Mouse (Mus musculus) neural tube, embryonic 14.5 days (tissue): Measurements from ENCODE around the gene Cd28. TPM values are rescaled to one million over a fixed set of nuclear protein-coding genes. Genes with fewer than 3 reads are reported as not detected.

Experiments used
- ATAC-seq: fragments of 200-750 bp; cut with Nextera tagmentation; 2 replicates; pipeline ENCODE4 v1.8.0; 2017; ENCODE audit warnings: low read depth, mild to moderate bottlenecking, moderate TSS enrichment, moderate library complexity
- H3K27ac ChIP-seq: fragments of 300-500 bp; sonication (generic); 2 replicates; pipeline ENCODE4 v1.5.1; 2014; ENCODE audit warnings: low read depth, mild to moderate bottlenecking, control low read depth, low read length, moderate library complexity, mixed read lengths
- H3K27me3 ChIP-seq: fragments of 300-500 bp; sonication (generic); 2 replicates; pipeline ENCODE4 v1.6.1; 2014; ENCODE audit warnings: low read length; ENCODE audit not compliant: control insufficient read depth, insufficient read depth
- H3K36me3 ChIP-seq: fragments of 300-500 bp; sonication (generic); 2 replicates; pipeline ENCODE4 v1.6.1; 2014; ENCODE audit warnings: low read length, mixed read lengths; ENCODE audit not compliant: control insufficient read depth, insufficient read depth
- H3K4me1 ChIP-seq: fragments of 300-500 bp; sonication (generic); 2 replicates; pipeline ENCODE4 v1.6.1; 2014; ENCODE audit warnings: low read length; ENCODE audit not compliant: control insufficient read depth, insufficient read depth
- H3K4me2 ChIP-seq: fragments of 300-500 bp; sonication (generic); 2 replicates; pipeline ENCODE4 v1.6.1; 2014; ENCODE audit warnings: mild to moderate bottlenecking, low read depth, low read length, control low read depth
- H3K4me3 ChIP-seq: fragments of 300-500 bp; sonication (generic); 2 replicates; pipeline ENCODE4 v1.5.1; 2014; ENCODE audit warnings: low read depth, low read length, control low read depth, mixed read lengths
- H3K9ac ChIP-seq: fragments of 300-500 bp; sonication (generic); replicated peaks from 2 replicates; pipeline ENCODE4 v1.6.1; 2014; ENCODE audit warnings: low read depth, mild to moderate bottlenecking, control low read depth, low read length, mixed read lengths
- H3K9me3 ChIP-seq: fragments of 300-500 bp; sonication (generic); 2 replicates; pipeline ENCODE4 v1.6.1; 2016; ENCODE audit warnings: low read length; ENCODE audit not compliant: control insufficient read depth
- WGBS: fragments of 180-500 bp; shearing (Covaris S2); extraction: QIAGEN DNeasy Blood & Tissue Kit; methylation state at CpG from one replicate; pipeline ENCODE4 v1.1.7; 2014; 5-methylcytosine and 5-hydroxymethylcytosine counted together
- polyA plus RNA-seq: library from polyadenylated mRNA; unstranded; fragments of >200 nt; fragmentation: Nextera tagmentation; extraction: Ambion mirVana; gene quantifications from 2 replicates; pipeline ENCODE4 v1.2.1, GENCODE M21; 2014

Gene Cd28
- polyA plus RNA-seq, 1 experiment from 2014 or later, result 0.04 TPM

DNA sequence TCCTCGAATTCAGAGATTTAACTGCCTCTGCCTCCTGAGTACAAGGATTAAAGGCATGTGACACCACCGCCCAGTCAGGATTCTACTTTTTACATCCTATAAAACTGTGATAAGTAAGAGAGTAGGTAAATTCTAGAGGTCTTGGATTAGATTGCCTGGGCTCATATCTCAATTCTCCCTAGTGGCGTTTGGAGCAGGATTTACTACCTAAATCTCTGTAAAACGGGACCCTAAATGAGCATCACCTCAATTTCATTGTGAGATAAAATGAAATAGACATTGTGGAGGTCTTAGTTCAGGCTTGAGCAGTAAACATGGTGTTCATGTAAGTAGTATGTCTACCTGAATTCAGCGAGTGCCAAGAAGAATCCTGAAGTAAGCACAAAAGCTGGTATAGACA is 30.3 kb downstream of the Cd28 start:
- Histone ChIP-seq H3K9me3 (no peaks in the 10 kb centered on the region), H3K4me2 (no peak overlapping the region), H3K9ac (no peak overlapping the region), H3K36me3 (no peaks in the 10 kb centered on the region), H3K4me3 (no peak overlapping the region), H3K27me3 (no peaks in the 10 kb centered on the region), H3K4me1 (no peaks in the 10 kb centered on the region), H3K27ac (no peak overlapping the region)
- 91% methylated on average over 5 of the region's 5 CpGs for WGBS
- no peak for ATAC-seq

DNA sequence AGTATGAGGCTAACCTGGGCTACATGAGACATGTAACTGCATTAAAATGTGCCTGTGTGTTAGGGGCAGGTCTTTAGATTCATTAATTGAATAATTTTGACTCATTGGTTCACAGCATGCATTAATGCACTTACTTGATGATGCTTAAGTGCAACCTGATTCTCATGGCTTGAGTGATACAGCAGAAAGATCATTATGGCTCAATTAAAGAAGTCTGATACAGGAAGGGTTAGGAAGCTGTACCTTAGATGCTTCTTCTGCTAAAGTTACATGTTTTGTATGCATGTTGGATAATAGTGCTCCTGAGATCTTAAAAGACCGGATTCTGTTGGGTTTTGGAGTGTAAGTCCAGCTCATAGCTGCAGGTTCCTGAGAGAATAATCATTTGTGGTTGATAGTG is 31.7 kb downstream of the Cd28 start:
- H3K9me3 ChIP-seq, result no peaks in the 10 kb centered on the region
- no peak overlapping the region for H3K4me3 ChIP-seq
- H3K4me2 ChIP-seq, result no peak overlapping the region
- H3K9ac ChIP-seq, result no peak overlapping the region
- no peaks in the 10 kb centered on the region for H3K4me1 ChIP-seq
- no peaks in the 10 kb centered on the region for H3K27me3 ChIP-seq
- WGBS, result 86% methylated on average over 1 of the region's 1 CpGs
- no peak for ATAC-seq
- H3K36me3 ChIP-seq, result no peaks in the 10 kb centered on the region
- no peak overlapping the region for H3K27ac ChIP-seq

DNA sequence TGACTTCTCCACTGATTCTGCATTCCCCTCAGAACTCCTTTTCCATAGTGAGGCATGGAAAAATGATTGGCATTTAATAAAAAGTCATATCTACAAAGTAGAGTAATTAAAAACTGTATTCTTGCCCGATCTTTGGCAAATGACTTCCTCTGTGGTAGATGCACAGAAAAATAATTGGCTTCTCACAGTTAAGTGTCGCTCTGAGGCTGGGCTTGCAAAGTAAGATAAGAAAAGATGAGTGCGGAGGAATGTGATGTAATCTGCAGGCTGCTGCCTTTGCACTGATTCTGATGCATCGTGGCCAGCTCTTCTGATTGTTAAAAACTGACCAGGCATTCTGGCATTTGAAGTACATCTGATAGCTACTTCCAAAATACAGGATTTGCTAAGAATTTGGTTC is 32.3 kb downstream of the Cd28 start:
- H3K27me3 ChIP-seq, result no peaks in the 10 kb centered on the region
- H3K9me3 ChIP-seq, result no peaks in the 10 kb centered on the region
- H3K36me3 ChIP-seq, result no peaks in the 10 kb centered on the region
- no peak overlapping the region for H3K9ac ChIP-seq
- 87% methylated on average over 4 of the region's 4 CpGs for WGBS
- no peaks in the 10 kb centered on the region for H3K4me1 ChIP-seq
- no peak overlapping the region for H3K4me2 ChIP-seq
- ATAC-seq, result no peak
- no peak overlapping the region for H3K27ac ChIP-seq
- H3K4me3 ChIP-seq, result no peak overlapping the region

DNA sequence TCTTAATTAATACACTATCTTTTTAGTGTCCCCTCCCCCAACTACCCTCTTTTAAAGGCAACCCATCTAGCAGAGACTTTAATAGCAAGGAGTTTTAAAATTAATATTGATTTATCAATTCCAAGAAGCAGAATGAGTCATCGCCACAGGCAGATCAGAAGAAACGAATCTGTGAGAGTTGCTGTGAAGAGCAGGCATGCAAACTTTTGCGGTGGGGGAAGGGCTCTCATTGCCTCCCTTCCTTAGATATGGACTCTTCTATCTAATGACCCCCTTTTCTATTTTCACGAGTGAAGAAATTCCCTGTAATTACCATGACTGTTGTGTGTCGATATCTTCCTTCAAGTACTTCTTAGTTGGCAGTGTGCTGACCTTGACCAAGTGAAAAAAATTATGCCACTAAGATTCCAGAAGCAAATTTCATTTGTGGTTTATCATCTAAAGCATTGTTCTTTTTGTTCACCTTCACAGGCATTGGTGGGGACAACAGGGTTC is 32.8 kb downstream of the Cd28 start:
- no peaks in the 10 kb centered on the region for H3K36me3 ChIP-seq
- H3K4me3 ChIP-seq, result no peak overlapping the region
- no peak overlapping the region for H3K4me2 ChIP-seq
- H3K9me3 ChIP-seq, result no peaks in the 10 kb centered on the region
- no peak overlapping the region for H3K27ac ChIP-seq
- no peaks in the 10 kb centered on the region for H3K27me3 ChIP-seq
- no peaks in the 10 kb centered on the region for H3K4me1 ChIP-seq
- no peak for ATAC-seq
- no peak overlapping the region for H3K9ac ChIP-seq
- 83% methylated on average over 5 of the region's 5 CpGs for WGBS

DNA sequence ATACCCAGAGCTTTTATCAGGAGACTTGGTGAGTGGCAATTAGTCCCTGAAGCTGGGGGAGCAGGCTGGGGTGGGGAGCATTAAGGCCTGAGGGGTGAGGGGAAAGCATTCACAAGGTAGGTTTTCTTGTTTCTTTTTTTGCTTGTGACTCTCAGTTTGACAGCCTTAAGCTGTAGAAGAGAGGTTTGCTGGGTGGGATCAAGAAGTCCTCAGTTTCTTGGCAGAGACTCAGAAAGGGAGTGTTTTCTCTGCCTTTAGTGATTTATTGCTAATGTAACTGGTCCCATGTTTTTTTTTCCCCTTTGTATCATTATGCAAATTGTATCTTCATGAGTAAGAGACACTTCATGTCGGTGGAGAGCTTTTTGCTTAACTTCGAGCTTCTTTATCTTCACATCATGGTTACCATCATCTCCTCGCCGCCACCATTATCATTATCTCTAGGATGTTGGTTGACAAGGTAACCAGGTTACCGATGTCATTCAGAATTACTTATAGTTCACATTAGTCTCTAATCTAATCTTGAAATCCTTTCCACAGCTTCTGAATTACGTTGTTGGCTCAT is 33.7 kb downstream of the Cd28 start:
- no peak overlapping the region for H3K9ac ChIP-seq
- 83% methylated on average over 6 of the region's 6 CpGs for whole genome bisulfite sequencing
- H3K4me1 ChIP-seq, result no peaks in the 10 kb centered on the region
- H3K4me2 ChIP-seq, result no peak overlapping the region
- no peaks in the 10 kb centered on the region for H3K9me3 ChIP-seq
- no peaks in the 10 kb centered on the region for H3K27me3 ChIP-seq
- no peak overlapping the region for H3K4me3 ChIP-seq
- H3K36me3 ChIP-seq, result no peaks in the 10 kb centered on the region
- no peak for ATAC-seq
- no peak overlapping the region for H3K27ac ChIP-seq

DNA sequence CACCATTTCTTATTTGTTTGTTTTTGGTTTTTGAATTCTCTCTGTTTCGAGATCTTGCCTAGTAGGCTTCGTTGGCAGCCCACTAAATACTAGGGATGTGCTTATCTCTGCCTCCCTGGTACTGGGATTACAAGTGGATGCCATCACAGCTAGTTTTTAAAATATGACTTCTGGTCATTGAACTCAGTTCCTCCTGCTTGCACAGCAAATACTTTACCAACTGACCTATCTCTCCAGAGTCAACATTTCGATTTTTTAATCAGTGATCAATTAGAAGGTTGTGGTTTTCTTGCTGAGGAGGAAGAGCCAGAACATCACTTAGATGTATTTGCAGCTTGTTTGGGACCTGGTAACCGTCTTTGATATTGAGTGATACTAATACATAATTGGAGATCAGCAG is 34.4 kb downstream of the Cd28 start:
- Histone ChIP-seq H3K27ac (no peak overlapping the region), H3K9ac (no peak overlapping the region), H3K4me3 (no peak overlapping the region), H3K36me3 (no peaks in the 10 kb centered on the region), H3K9me3 (no peaks in the 10 kb centered on the region), H3K27me3 (no peaks in the 10 kb centered on the region), H3K4me1 (no peaks in the 10 kb centered on the region), H3K4me2 (no peak overlapping the region)
- WGBS, result 90% methylated on average over 4 of the region's 4 CpGs
- no peak for ATAC-seq

DNA sequence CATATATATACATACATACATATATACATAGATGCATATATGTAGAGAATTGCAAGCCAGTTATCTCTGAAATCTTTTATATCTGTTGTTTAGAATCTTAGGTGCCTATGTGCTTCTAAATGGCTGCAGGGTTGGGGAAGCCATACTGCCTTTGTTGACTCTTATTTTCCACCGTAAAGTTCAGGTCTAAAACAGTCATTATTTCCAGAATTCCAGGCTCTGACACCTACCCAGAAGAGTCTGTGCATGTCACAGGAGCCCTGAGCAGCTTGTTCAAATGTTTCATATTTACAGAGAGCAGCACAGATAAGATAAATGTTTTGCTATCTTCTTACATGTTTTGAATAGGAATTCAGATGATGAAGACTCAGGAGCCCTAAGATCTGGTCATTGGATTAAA is 36.4 kb downstream of the Cd28 start:
- Histone ChIP-seq H3K4me1 (no peaks in the 10 kb centered on the region), H3K9me3 (no peaks in the 10 kb centered on the region), H3K9ac (no peak overlapping the region), H3K4me3 (no peak overlapping the region), H3K27me3 (no peaks in the 10 kb centered on the region), H3K4me2 (no peak overlapping the region), H3K27ac (no peak overlapping the region), H3K36me3 (no peaks in the 10 kb centered on the region)
- WGBS, result 98% methylated on average over 1 of the region's 1 CpGs
- ATAC-seq, result no peak

DNA sequence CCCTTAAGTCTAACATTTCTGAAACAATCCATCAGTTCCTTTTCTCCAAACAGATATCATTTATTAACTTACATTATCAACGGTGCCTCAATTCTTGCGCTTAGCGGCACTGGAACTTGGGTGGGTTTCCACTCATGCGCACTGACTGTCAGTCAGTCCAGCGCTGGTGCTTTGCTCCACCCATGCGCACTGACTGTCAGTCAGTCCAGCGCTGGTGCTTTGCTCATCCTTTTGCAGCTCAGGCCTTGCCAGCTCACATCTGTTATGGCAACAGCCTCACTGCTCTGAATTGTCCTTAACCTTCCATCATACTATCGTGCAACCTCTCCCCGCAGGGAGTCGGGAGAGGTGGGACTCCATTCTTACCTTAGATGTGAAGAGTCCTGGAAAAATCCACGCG is 37.4 kb downstream of the Cd28 start:
- no peaks in the 10 kb centered on the region for H3K36me3 ChIP-seq
- H3K9me3 ChIP-seq, result no peaks in the 10 kb centered on the region
- WGBS, result 93% methylated on average over 12 of the region's 12 CpGs
- H3K27me3 ChIP-seq, result no peaks in the 10 kb centered on the region
- H3K27ac ChIP-seq, result no peak overlapping the region
- ATAC-seq, result no peak
- no peak overlapping the region for H3K4me3 ChIP-seq
- no peak overlapping the region for H3K9ac ChIP-seq
- H3K4me1 ChIP-seq, result no peaks in the 10 kb centered on the region
- no peak overlapping the region for H3K4me2 ChIP-seq

DNA sequence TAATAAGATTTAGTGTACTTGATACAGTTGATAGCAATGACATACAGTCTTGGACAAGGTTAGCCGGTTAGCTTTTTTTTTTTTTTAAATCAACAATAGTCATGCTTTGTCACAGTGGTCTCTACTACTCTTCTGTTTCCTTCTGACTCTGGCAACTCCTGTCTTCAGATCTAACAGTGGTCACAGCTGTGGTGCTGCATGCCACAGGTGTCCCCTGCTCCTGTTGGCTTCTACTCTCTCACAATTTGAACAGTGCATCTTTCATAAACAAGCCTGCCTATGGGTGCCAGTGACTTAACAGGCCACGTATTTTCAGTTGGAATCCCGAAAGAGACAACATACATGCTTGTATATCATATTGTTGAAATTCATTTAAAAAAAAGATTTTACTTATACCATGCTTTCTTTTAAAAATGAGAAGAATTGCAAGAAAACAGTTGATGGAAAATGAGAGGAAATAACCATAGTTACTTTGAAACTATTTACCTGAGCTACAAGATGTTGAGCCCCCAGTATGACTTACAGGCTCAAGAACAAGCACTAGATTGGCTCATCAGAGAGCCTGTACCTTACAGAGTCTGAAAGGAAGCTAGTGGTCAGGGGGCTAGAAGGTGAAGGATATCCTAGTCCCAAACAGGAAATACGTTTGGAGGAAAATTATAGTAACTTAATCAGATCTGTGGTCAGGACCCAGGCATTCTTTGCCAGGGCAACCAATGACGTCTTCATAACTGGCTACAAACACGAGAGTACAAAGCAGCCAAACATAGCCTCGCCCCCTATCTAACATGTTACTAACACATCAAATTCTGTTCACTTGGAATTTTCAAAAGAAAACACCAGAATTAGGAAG is 39.0 kb downstream of the Cd28 start:
- ATAC-seq, result no peak
- Histone ChIP-seq H3K27ac (no peak overlapping the region), H3K4me3 (no peak overlapping the region), H3K9me3 (no peaks in the 10 kb centered on the region), H3K27me3 (no peaks in the 10 kb centered on the region), H3K9ac (no peak overlapping the region), H3K4me1 (no peaks in the 10 kb centered on the region), H3K4me2 (no peak overlapping the region), H3K36me3 (no peaks in the 10 kb centered on the region)
- 84% methylated on average over 7 of the region's 7 CpGs for WGBS
